Mouse (Mus musculus): ENCODE measurements around the gene Gja3.

Gene Gja3

GRCm38 (mm10) chr14:57057563-57058321 lies at the start of gene Gja3:
Gene Gja3, minus strand, starts transcription at chr14:57058100.
- peak in 1 of 2 experiments; percentile 1 for DNase-seq (ENCODE audit: low spot score in 2 of 2)

- DNase-seq (ENCODE audit: low spot score in 2 of 2) = no peak
These were observed 49.2 kb upstream of the Gja3 start for GRCm38 (mm10) chr14:57107091-57107490.

DNA sequence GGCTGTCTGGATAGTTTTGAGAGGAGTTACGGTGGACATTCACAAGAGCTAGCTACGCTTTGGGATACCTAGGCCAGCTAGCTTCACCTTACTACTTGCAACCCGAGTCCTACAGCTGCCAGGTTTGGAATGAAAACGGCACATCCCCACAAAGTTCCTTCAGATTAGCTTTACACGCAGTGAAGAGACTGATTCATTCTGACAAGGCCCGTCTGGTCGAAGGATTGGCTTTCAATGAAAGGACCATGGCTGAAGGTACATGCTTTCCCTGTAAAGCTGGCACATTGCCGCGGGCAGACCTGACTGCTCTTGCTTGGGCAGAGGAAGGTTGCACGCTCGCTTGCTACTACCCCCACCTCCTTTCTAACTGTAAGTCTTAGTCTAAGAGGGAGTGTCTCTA lies 47.8 kb upstream of the Gja3 start:
- DNase-seq (ENCODE audit: low spot score in 2 of 2) = no peak

DNA sequence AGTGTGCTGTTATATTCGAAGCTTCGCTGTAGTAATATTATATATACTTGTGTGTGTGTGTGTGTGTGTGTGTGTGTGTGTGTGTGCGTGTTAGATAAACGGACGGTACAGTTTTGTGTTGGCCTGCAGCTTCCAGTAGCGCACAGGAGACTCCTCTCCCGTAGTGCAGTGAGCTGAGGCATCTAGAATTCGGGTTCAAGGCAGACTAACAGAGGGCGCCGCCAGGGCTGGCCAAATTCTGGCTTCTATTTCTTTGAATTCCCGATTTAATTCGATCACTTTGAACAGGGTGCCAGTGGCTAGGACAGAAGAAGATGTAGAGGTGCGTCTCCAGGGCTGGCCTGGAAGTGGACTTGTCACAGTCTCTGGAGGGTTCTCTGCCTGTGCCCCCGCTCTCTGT lies 47.2 kb upstream of the Gja3 start:
- DNase-seq (ENCODE audit: low spot score in 2 of 2) = no peak

- no peak for DNase-seq (ENCODE audit: low spot score in 2 of 2)
These were observed 46.5 kb upstream of the Gja3 start, which contains the start of gene Gjb2 for GRCm38 (mm10) chr14:57104106-57105023. Gene Gjb2, minus strand, starts transcription at chr14:57104702.

DNA sequence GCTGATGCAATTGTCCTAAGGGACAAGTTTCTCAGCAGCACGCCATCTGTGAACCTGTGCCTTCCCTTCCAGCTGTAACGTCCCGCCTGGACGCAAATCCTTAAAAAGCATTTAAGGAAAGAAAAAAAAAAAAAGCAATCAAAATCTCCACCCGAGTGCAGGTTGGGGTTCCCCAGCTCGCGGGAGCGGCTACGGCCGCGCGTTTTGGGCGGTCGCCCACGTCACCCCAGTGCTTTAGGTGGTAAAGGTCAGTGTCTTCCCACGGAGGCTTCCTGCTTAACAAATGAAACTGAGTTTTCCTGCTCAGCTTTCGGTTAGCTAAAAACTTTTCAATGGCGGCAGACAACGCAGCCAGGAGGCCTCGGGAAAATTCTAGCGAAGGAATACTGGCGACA lies 45.8 kb upstream of the Gja3 start:
- DNase-seq (ENCODE audit: low spot score in 2 of 2) = no peak

DNA sequence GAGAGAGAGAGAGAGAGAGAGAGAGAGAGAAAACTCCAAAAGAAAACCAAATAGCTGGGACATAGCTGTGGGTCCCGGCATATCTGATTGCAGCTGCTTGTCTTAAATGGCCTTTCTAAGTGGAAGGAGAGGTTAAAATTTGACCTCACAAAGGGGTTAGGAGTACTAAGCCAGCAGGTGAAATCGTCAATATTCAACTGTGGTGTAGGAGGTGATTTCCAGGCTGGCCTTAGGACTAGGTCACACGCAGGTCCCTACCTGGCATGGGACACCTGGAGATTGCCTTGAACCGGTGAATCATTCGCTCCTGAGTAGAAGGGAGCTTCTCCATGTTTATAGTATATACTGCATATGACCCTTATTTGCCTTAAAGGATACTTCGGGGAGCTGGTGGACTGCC lies 45.2 kb upstream of the Gja3 start:
- DNase-seq (ENCODE audit: low spot score in 2 of 2) = no peak

DNA sequence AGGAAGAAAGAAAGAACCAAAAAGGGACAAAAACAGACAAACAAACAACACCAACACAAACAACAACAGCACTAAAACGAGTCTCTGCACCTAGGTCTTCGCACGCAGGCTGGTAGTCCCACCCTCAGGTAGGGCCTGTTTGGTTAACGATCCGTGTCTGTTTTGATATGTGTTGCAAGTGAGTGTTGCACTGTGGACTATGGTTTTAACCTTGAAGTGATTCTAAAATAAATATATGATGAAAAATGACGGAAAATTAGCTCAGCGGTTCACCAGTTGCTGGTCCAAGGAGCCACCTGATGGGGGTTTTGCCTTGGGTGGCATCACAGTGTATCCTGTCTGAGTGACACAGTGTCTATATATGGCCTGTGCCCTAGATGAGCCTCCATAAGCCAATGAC lies 43.7 kb upstream of the Gja3 start:
- DNase-seq (ENCODE audit: low spot score in 2 of 2) = no peak

DNA sequence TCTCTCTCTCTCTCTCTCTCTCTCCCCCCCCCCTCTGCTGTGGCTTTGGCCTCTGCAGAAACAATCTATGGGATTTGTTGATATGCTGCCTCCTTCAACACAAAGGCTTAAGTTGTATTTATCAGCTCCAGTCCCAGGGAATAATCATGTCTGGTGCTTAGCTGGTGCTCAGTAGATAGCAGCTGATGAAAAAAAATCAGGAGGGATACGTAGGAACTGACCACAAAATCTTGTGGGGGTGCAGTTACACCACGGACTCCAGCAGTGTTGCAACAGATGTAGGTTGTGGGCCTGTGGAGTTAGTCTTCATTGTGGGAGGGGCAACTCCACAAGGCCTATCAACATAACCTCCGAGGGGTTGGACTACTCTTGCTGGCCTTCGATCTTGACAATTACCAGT lies 38.0 kb upstream of the Gja3 start:
- no peak for DNase-seq (ENCODE audit: low spot score in 2 of 2)

DNA sequence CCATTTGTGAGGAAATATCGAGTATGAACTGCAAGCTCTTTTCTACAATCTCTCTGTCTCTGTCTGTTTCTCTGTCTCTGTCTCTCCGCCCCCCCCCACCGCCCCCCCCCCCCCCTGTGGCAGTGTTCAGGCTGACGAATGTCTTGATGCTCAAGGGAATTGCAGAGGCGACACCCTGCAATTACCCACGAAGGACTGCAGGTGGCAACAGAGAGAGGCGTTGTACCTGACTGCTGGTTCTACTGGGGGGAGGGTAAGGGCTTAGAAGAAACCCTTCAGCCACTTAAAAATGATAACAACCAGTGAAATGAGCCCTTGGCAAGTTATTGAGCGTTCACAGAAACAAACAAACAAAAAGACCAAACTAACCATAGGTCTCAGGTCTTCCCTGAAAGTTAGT lies 35.1 kb upstream of the Gja3 start:
- peak in 1 of 2 experiments; percentile 15 for DNase-seq (ENCODE audit: low spot score in 2 of 2)

DNA sequence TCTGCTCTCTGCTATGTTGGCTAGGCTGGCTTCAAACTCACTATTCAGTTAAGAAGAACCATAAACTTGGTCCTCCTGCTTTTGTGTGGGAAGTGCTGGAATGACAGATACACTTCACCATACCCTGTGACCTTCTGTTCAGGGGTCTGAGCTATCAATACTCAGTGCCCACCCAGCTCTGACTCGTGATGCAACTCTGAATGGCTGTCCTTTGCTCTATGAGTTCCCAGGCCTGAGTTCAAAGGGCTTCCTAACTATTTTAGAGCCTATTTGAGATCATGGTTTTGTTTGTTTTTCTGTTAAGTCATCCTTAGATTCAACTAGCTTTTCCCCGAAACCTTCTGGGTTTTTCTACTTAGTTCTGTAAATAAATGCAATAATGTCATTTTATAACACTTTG lies 32.1 kb upstream of the Gja3 start:
- DNase-seq (ENCODE audit: low spot score in 2 of 2) = no peak

- DNase-seq (ENCODE audit: low spot score in 2 of 2) = no peak
These were observed 31.2 kb upstream of the Gja3 start for GRCm38 (mm10) chr14:57089107-57089506.

DNA sequence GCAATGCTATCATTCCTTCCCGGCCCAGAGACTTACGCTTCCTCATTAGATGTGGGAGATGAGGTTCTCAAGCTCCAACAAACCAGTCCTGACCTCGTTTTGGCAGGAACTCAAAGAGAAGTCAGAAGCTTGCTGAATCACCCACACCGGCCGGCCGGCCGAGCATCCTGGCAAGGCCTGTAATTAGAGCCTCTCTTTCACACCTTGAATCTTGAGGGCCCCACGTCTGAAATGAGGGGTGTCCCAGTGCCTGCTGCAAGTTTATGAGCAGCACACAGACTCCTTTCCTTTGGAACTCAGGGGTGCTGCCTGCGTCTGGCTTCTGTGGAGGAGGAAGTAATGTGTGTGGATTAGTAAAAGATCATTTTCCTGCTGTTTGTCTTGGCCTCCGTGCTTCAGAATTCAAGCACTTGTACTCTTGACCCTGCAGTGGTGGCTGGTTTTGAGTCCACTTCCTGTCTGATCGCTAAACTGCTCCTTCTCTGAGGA lies 26.3 kb upstream of the Gja3 start:
- no peak for DNase-seq (ENCODE audit: low spot score in 2 of 2)

DNA sequence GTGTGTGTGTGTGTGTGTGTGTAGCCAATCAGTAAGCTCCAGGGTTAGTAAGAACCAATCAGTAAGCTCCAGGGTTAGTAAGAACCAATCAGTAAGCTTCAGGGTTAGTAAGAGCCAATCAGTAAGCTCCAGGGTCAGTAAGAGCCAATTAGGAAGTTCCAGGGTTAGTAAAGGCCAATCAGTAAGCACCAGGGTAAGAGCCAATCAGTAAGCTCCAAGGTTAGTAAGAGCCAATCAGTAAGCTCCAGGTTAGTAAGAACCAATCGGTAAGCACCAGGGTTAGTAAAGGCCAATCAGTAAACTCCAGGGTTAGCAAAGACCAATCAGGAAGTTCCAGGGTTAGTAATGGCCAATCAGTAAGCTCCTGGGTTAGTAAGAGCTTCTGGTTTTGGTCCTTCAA lies 25.0 kb upstream of the Gja3 start:
- no peak for DNase-seq (ENCODE audit: low spot score in 2 of 2)

DNA sequence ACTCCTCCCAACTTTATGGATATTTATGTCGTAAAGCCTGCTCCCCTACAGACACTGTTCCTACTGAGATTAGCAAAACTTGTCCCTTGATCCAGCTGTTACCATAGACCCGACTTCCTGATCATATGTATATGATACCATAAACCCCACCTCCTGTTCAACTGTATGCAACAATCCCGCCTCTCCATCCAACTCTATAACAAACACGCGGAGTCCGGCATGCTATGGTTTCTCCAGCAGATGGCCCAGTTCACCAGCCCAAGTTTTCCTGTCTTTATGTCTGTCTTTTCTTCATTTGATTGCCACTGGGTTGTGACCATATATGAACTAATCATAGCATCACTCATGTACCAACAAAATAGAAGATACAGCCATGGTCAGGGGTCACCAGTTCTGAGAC lies 17.6 kb upstream of the Gja3 start:
- no peak for DNase-seq (ENCODE audit: low spot score in 2 of 2)

DNA sequence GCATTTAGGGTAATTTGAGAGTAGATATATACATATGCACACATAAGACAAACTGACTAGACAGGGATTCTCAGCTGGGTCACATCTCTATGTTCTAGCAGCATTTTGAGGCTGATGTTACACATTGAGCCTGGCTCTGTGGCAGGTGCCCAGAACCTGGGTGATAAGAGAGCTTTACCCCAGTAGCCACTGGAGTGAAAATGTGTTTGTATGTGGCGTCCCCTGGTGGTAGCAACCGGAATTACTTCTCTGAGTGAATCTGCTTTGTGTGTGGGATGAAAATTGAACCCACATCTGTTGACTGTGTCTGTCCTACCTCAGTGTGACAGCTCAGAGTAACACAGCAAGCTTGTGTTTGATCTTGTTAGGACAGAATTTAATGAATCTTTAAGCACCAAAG lies 12.0 kb upstream of the Gja3 start:
- DNase-seq (ENCODE audit: low spot score in 2 of 2) = peak in 1 of 2 experiments; percentile 32

- no peak for DNase-seq (ENCODE audit: low spot score in 2 of 2)
These were observed 8.2 kb upstream of the Gja3 start for GRCm38 (mm10) chr14:57066053-57066452.

DNA sequence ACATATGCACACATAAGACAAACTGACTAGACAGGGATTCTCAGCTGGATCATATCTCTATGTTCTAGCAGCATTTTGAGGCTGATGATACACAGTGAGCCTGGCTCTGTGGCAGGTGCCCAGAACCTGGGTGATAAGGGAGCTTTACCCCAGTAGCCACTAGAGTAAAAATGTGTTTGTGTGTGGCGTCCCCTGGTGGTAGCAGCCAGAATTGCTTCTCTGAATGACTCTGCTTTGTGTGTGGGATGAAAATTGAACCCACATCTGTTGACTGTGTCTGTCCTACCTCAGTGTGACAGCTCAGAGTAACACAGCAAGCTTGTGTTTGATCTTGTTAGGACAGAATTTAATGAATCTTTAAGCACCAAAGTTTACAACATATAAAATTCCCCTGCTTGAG lies 2.2 kb upstream of the Gja3 start:
- DNase-seq (ENCODE audit: low spot score in 2 of 2) = peak; percentile 22 to 51

DNA sequence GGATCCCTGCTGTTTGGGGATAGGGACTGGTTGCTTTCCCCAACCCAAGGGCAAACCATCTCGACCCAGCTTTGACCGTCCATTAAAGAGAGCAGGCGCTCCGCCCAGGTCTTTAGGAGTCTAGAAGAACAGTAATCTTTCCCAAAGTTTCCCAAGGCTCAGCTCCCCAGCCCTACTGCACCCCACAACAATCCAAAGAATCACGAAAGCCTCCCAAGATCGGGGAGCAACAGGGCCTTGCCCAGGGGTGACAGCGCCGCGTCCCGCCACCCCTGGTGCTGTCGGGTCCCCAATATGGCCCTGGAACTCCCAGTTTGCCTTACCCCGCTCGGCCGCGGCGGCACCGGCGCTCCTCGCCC lies 717 bp downstream of the Gja3 start:
- no peak for DNase-seq (ENCODE audit: low spot score in 2 of 2)

- no peak for DNase-seq (ENCODE audit: low spot score in 2 of 2)
These were observed 5.2 kb downstream of the Gja3 start for GRCm38 (mm10) chr14:57052713-57053112.

GRCm38 (mm10) chr14:57043863-57044262 lies 14.0 kb downstream of the Gja3 start:
- DNase-seq (ENCODE audit: low spot score in 2 of 2) = no peak

DNA sequence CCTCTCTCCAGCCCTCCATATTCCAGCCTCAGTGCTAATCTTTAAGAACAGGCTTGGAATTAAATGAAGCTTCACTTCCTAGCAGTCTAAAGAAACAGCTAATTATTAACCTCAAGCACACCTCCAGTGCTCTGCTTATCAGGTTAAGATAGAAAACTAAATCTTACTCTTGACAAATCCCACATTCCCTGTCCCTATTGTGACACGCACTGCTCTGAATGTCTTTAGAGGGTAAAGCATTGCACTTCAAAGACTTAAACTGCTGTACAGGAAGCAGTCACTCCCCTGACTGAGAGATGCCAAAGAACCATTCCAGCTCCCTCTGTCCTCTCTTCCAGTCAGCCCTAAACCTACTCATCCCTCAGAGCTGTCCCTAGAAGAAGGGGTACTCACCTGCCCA lies 16.5 kb downstream of the Gja3 start:
- no peak for DNase-seq (ENCODE audit: low spot score in 2 of 2)
